Mouse (Mus musculus) megakaryocyte, embryonic 14.5 days (primary cell): Measurements from ENCODE around the gene Olfr1450.
"Not testable (repeated sequence)": the region's sequence is repeated elsewhere in the genome, so short reads cannot be mapped to it uniquely, and the experiment has no call there.

Experiments used
- FLI1 ChIP-seq: IDR thresholded peaks from 2 replicates; pipeline ENCODE4 v1.6.1; 2012; ENCODE audit warnings: low read length, inconsistent platforms, mixed read lengths
- GATA1 ChIP-seq: IDR thresholded peaks from 3 replicates; pipeline ENCODE4 v1.6.1; 2012; ENCODE audit warnings: mixed read lengths, low read length, inconsistent platforms, borderline replicate concordance

GRCm38 (mm10) chr19:12992316-12992715 lies 42.3 kb downstream of the Olfr1450 start:
- not testable (repeated sequence) for TF ChIP-seq FLI1, GATA1
